Mouse (Mus musculus): ENCODE results near the gene Brap. TPM values are rescaled to one million over a fixed set of nuclear protein-coding genes. Genes with fewer than 3 reads are reported as not detected.

The Brap gene
- polyA plus RNA-seq, 1 experiment from 2014 or later, result 32.5 TPM

- Histone ChIP-seq H3K36me3 (ENCODE audit: control insufficient read depth, insufficient read depth, low read length) (peaks cover 2% of the 10 kb centered on the region; the same call in 1 of the 2 replicates), H3K27ac (replicated peaks) (no peak overlapping the region; the same call in 1 of the 2 replicates), H3K9ac (ENCODE audit: low read length) (no peak overlapping the region), H3K27me3 (ENCODE audit: control insufficient read depth, insufficient read depth, low read length) (no peaks in the 10 kb centered on the region), H3K4me2 (replicated peaks; ENCODE audit: low read depth) (no peak overlapping the region), H3K4me1 (replicated peaks; ENCODE audit: control insufficient read depth, insufficient read depth) (no peaks in the 10 kb centered on the region), H3K9me3 (ENCODE audit: control insufficient read depth, low read length) (no peaks in the 10 kb centered on the region), H3K4me3 (ENCODE audit: low read depth, low read length) (no peak overlapping the region)
- DNase-seq (ENCODE audit: low spot score) (no peak), ATAC-seq (ENCODE audit: low FRiP score, low TSS enrichment) (no peak)
- WGBS, result 89% methylated on average over 5 of the region's 5 CpGs
- TF ChIP-seq CTCF (IDR thresholded peaks at IDR 0.05; ENCODE audit: low read depth) (peak; percentile 50), EP300 (optimal IDR thresholded peaks at IDR 0.05) (no peak)
Measured at GRCm38 (mm10) chr5:121720888-121721585, 60.7 kb downstream of the Brap start.

- DNase-seq (ENCODE audit: low spot score) (peak; percentile 34), ATAC-seq (ENCODE audit: low FRiP score, low TSS enrichment) (peak; percentile 89)
- peaks cover 2% of the 10 kb centered on the region; the same call in 1 of the 2 replicates for H3K36me3 ChIP-seq (ENCODE audit: control insufficient read depth, insufficient read depth, low read length)
- peak overlapping the region; percentile 24 for H3K27ac ChIP-seq (replicated peaks)
- 25% methylated on average over 3 of the region's 3 CpGs for WGBS
- no peak overlapping the region for H3K9ac ChIP-seq (ENCODE audit: low read length)
- no peaks in the 10 kb centered on the region for H3K4me1 ChIP-seq (replicated peaks; ENCODE audit: control insufficient read depth, insufficient read depth)
- no peak for TF ChIP-seq EP300 (optimal IDR thresholded peaks at IDR 0.05)
- TF ChIP-seq CTCF (IDR thresholded peaks at IDR 0.05; ENCODE audit: low read depth), result no peak
- H3K4me2 ChIP-seq (replicated peaks; ENCODE audit: low read depth), result no peak overlapping the region
- H3K4me3 ChIP-seq (ENCODE audit: low read depth, low read length), result no peak overlapping the region
- no peaks in the 10 kb centered on the region for H3K9me3 ChIP-seq (ENCODE audit: control insufficient read depth, low read length)
- no peaks in the 10 kb centered on the region for H3K27me3 ChIP-seq (ENCODE audit: control insufficient read depth, insufficient read depth, low read length)
Measured at GRCm38 (mm10) chr5:121721841-121722240, 61.5 kb downstream of the Brap start.

DNA sequence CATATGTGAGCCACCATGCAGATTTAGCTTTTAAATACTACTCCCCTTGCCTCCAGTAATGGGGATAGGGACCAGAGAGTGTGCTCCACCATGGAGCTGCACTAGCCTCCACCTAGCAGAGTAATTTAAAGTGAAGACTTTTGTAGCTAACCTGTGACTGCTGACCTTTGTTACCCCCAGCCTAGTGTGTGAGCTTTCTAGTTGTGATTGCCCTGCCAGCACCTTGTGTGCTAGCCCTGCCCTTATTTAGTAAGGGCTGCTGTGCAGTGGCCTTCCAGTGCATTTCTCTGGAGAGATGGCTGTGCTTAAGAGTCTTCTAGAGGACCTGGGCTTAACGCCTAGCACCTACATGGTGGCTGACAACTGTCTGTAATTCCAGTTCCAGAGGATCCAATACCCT is 64.3 kb downstream of the Brap start:
- ATAC-seq (ENCODE audit: low FRiP score, low TSS enrichment) (no peak), DNase-seq (ENCODE audit: low spot score) (no peak)
- no peak overlapping the region for H3K27ac ChIP-seq (replicated peaks)
- H3K9ac ChIP-seq (ENCODE audit: low read length), result no peak overlapping the region
- H3K4me1 ChIP-seq (replicated peaks; ENCODE audit: control insufficient read depth, insufficient read depth), result no peaks in the 10 kb centered on the region
- no peak overlapping the region for H3K4me2 ChIP-seq (replicated peaks; ENCODE audit: low read depth)
- TF ChIP-seq EP300 (optimal IDR thresholded peaks at IDR 0.05), result no peak
- TF ChIP-seq CTCF (IDR thresholded peaks at IDR 0.05; ENCODE audit: low read depth), result no peak
- H3K9me3 ChIP-seq (ENCODE audit: control insufficient read depth, low read length), result no peaks in the 10 kb centered on the region
- H3K4me3 ChIP-seq (ENCODE audit: low read depth, low read length), result no peak overlapping the region
- no peaks in the 10 kb centered on the region for H3K27me3 ChIP-seq (ENCODE audit: control insufficient read depth, insufficient read depth, low read length)
- WGBS, result 82% methylated on average over 1 of the region's 1 CpGs
- H3K36me3 ChIP-seq (ENCODE audit: control insufficient read depth, insufficient read depth, low read length), result no peaks in the 10 kb centered on the region

DNA sequence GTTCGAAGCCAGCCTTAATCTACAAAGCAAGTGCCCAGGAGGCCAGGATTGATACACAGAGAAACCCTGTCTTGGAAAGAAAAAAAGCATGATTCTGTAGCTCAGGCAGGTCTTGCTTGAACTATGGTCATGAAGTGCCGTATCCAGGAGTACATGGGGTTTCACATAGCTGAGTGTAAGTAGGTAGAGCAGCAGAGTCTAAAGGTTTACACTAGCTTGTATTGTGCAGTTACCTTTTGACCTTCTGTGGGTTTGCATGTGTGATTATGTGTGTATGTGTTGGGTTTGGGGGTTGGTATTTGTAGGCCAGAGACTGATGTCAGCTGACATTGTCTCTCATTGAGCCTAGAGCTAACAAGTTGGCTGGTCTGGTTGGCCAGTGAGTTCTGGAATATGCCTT is 69.7 kb downstream of the Brap start:
- no peak for DNase-seq (ENCODE audit: low spot score)

GRCm38 (mm10) chr5:121736641-121737040 is 76.3 kb downstream of the Brap start:
- DNase-seq (ENCODE audit: low spot score), result no peak

More for the DNA sequence above, 69.7 kb downstream of the Brap start:
- H3K27me3 ChIP-seq (ENCODE audit: control insufficient read depth, insufficient read depth, low read length), result no peaks in the 10 kb centered on the region
- no peak overlapping the region for H3K4me3 ChIP-seq (ENCODE audit: low read depth, low read length)
- H3K4me2 ChIP-seq (replicated peaks; ENCODE audit: low read depth), result no peak overlapping the region
- 92% methylated on average over 2 of the region's 2 CpGs for WGBS
- no peak for TF ChIP-seq EP300 (optimal IDR thresholded peaks at IDR 0.05)
- TF ChIP-seq CTCF (IDR thresholded peaks at IDR 0.05; ENCODE audit: low read depth), result no peak
- H3K9ac ChIP-seq (ENCODE audit: low read length), result no peak overlapping the region
- peak; percentile 82; the same call in 1 of the 2 replicates for ATAC-seq (ENCODE audit: low FRiP score, low TSS enrichment)
- H3K9me3 ChIP-seq (ENCODE audit: control insufficient read depth, low read length), result no peaks in the 10 kb centered on the region
- H3K27ac ChIP-seq (replicated peaks), result no peak overlapping the region
- no peaks in the 10 kb centered on the region for H3K4me1 ChIP-seq (replicated peaks; ENCODE audit: control insufficient read depth, insufficient read depth)
- H3K36me3 ChIP-seq (ENCODE audit: control insufficient read depth, insufficient read depth, low read length), result no peaks in the 10 kb centered on the region

More at GRCm38 (mm10) chr5:121736641-121737040, 76.3 kb downstream of the Brap start:
- ATAC-seq (ENCODE audit: low FRiP score, low TSS enrichment), result no peak
- Histone ChIP-seq H3K27me3 (ENCODE audit: control insufficient read depth, insufficient read depth, low read length) (no peaks in the 10 kb centered on the region), H3K9ac (ENCODE audit: low read length) (no peak overlapping the region), H3K36me3 (ENCODE audit: control insufficient read depth, insufficient read depth, low read length) (no peaks in the 10 kb centered on the region), H3K4me1 (replicated peaks; ENCODE audit: control insufficient read depth, insufficient read depth) (no peaks in the 10 kb centered on the region), H3K4me3 (ENCODE audit: low read depth, low read length) (no peak overlapping the region), H3K9me3 (ENCODE audit: control insufficient read depth, low read length) (no peaks in the 10 kb centered on the region), H3K4me2 (replicated peaks; ENCODE audit: low read depth) (no peak overlapping the region), H3K27ac (replicated peaks) (no peak overlapping the region)
- WGBS, result 86% methylated on average over 3 of the region's 3 CpGs
- TF ChIP-seq EP300 (optimal IDR thresholded peaks at IDR 0.05) (no peak), CTCF (IDR thresholded peaks at IDR 0.05; ENCODE audit: low read depth) (no peak)

Other genes starting within 250 kb of the Brap start
- 4.5 and 4.8 TPM in 2 replicates for gene Tmem116, start 208.7 kb upstream of the Brap start, polyA plus RNA-seq (2015; fragmentation: Nextera tagmentation; extraction: Ambion mirVana)
- 142 and 143 TPM in 2 replicates for gene Erp29, start 208.1 kb upstream of the Brap start, polyA plus RNA-seq (2015; fragmentation: Nextera tagmentation; extraction: Ambion mirVana)
- not detected in 2 replicates for gene Adam1b, start 157.1 kb upstream of the Brap start, polyA plus RNA-seq (2015; fragmentation: Nextera tagmentation; extraction: Ambion mirVana)
- gene Adam1a, start 115.1 kb upstream of the Brap start, polyA plus RNA-seq (2015; fragmentation: Nextera tagmentation; extraction: Ambion mirVana), result 0.50 and 0.56 TPM in 2 replicates
- not detected in 2 replicates for gene Gm42878, start 115.1 kb upstream of the Brap start, polyA plus RNA-seq (2015; fragmentation: Nextera tagmentation; extraction: Ambion mirVana)
- 25.0 and 28.6 TPM in 2 replicates for gene Mapkapk5, start 114.7 kb upstream of the Brap start, polyA plus RNA-seq (2015; fragmentation: Nextera tagmentation; extraction: Ambion mirVana)
- 136 and 145 TPM in 2 replicates for gene Aldh2, start 66.7 kb upstream of the Brap start, polyA plus RNA-seq (2015; fragmentation: Nextera tagmentation; extraction: Ambion mirVana)
- 2.3 and 2.6 TPM in 2 replicates for gene Acad12, start 41.6 kb upstream of the Brap start, polyA plus RNA-seq (2015; fragmentation: Nextera tagmentation; extraction: Ambion mirVana)
- 3.0 and 4.0 TPM in 2 replicates for gene Acad10, start within 50 bp of the Brap start, polyA plus RNA-seq (2015; fragmentation: Nextera tagmentation; extraction: Ambion mirVana)
- 30.5 and 35.6 TPM in 2 replicates for gene Atxn2, start 50.8 kb downstream of the Brap start, polyA plus RNA-seq (2015; fragmentation: Nextera tagmentation; extraction: Ambion mirVana)
- gene Sh2b3, start 177.1 kb downstream of the Brap start, polyA plus RNA-seq (2015; fragmentation: Nextera tagmentation; extraction: Ambion mirVana), result 7.9 and 8.6 TPM in 2 replicates
- gene Pheta1, start 188.4 kb downstream of the Brap start, polyA plus RNA-seq (2015; fragmentation: Nextera tagmentation; extraction: Ambion mirVana), result 24.3 and 26.7 TPM in 2 replicates